ENCODE assay signal across 9 mouse cellular contexts in genomic region chr9:123150241-123151020, GRCm38 (mm10). TPM values are rescaled to one million over a fixed set of nuclear protein-coding genes. Genes with fewer than 3 reads are reported as not detected.
DNase-seq lines count a peak whose midpoint lies in the region; ATAC-seq and TF ChIP-seq lines count a peak whose summit lies in the region.
"Had no signal": no experiment of that assay in that cellular context is flagged by ENCODE, and none has a peak within 500 bp of the region (broad histone marks: within the 10 kb centered on the region; RNA-seq: fewer than 3 reads in every experiment).

TSS of gene Clec3b (plus strand) at chr9:123150946.

- no peaks in the 10 kb centered on the region for H3K36me3 ChIP-seq in small intestine, adult 2 months (ENCODE audit: control insufficient read depth, insufficient read depth, low read length)
- no peaks in the 10 kb centered on the region; the same call in 1 of the 2 replicates for H3K36me3 ChIP-seq in forebrain, postnatal 0 days (ENCODE audit: insufficient read depth)
- H3K36me3 ChIP-seq in hindbrain, embryonic 13.5 days, result peaks cover 5% of the 10 kb centered on the region; the same call in 1 of the 2 replicates

- peak within 1 kb of the TSS; percentile 35 for H3K27ac ChIP-seq in small intestine, adult 2 months (ENCODE audit: insufficient read depth, low read depth, low read length)
- H3K27ac ChIP-seq in forebrain, postnatal 0 days (ENCODE audit: low read depth, low read length), result no peak within 1 kb of the TSS
- no peak within 1 kb of the TSS for H3K27ac ChIP-seq in hindbrain, embryonic 13.5 days
- H3K27ac ChIP-seq: macrophage had no signal

- H3K4me2 ChIP-seq in forebrain, postnatal 0 days (ENCODE audit: low read depth), result no peak within 1 kb of the TSS
- no peak within 1 kb of the TSS for H3K4me2 ChIP-seq in hindbrain, embryonic 13.5 days

- no peak within 1 kb of the TSS for H3K9ac ChIP-seq in forebrain, postnatal 0 days
- H3K9ac ChIP-seq in hindbrain, embryonic 13.5 days, result no peak within 1 kb of the TSS

- H3K4me1 ChIP-seq in small intestine, adult 2 months (ENCODE audit: control insufficient read depth, insufficient read depth, insufficient read length, low read length), result peaks cover 7% of the 10 kb centered on the region; the same call in 1 of the 2 replicates
- H3K4me1 ChIP-seq in forebrain, postnatal 0 days (ENCODE audit: insufficient read depth), result no peaks in the 10 kb centered on the region
- H3K4me1 ChIP-seq in hindbrain, embryonic 13.5 days (replicated peaks), result no peaks in the 10 kb centered on the region

- H3K4me3 ChIP-seq in small intestine, adult 2 months (ENCODE audit: low read depth, low read length), result peak within 1 kb of the TSS; percentile 11; the same call in 1 of the 2 replicates
- no peak within 1 kb of the TSS for H3K4me3 ChIP-seq in forebrain, postnatal 0 days (ENCODE audit: low read depth, low read length)
- H3K4me3 ChIP-seq in hindbrain, embryonic 13.5 days, result no peak within 1 kb of the TSS

- no peak for TF ChIP-seq POLR2A in small intestine, adult 2 months (IDR thresholded peaks at IDR 0.05; ENCODE audit: low read depth, low read length)

- WGBS in small intestine, adult 2 months, result 91% methylated on average over 5 of the region's 5 CpGs
- 75% methylated on average over 5 of the region's 5 CpGs for WGBS in forebrain, postnatal 0 days
- WGBS in hindbrain, embryonic 13.5 days, result 87% methylated on average over 5 of the region's 5 CpGs

- no peaks in the 10 kb centered on the region for H3K9me3 ChIP-seq in forebrain, postnatal 0 days (ENCODE audit: low read length)
- 0 out of 2 replicates have a peak, but pooled peaks cover 4% of the 10 kb centered on the region for H3K9me3 ChIP-seq in hindbrain, embryonic 13.5 days

- H3K27me3 ChIP-seq in small intestine, adult 2 months (ENCODE audit: control insufficient read depth, insufficient read depth, low read length), result no peaks in the 10 kb centered on the region
- H3K27me3 ChIP-seq in forebrain, postnatal 0 days (ENCODE audit: insufficient read depth, low read length), result no peaks in the 10 kb centered on the region
- no peaks in the 10 kb centered on the region for H3K27me3 ChIP-seq in hindbrain, embryonic 13.5 days

- ATAC-seq in forebrain, postnatal 0 days, result no peak
- ATAC-seq in hindbrain, embryonic 13.5 days (ENCODE audit: low FRiP score), result no peak

- TF ChIP-seq CTCF in small intestine, adult 2 months (IDR thresholded peaks at IDR 0.05; ENCODE audit: extremely low read depth, insufficient read length, insufficient replicate concordance, low read depth, low read length), result no peak
- TF ChIP-seq CTCF in forebrain, postnatal 0 days (IDR thresholded peaks at IDR 0.05; ENCODE audit: low read depth), result no peak

- DNase-seq in right cerebral cortex, postnatal 10 days (ENCODE audit: low spot score in 2 of 2), result peak; percentile 53 to 60
- DNase-seq in right cerebral cortex, postnatal 36 days (ENCODE audit: low spot score in 2 of 2), result no peak
- DNase-seq in gastrocnemius, adult 18-20 months (ENCODE audit: low spot score), result peak; percentile 71
- peak; percentile 50 to 61 for DNase-seq in kidney, postnatal 25 days
- no peak for DNase-seq in forebrain, postnatal 0 days
- no peak for DNase-seq in spleen, adult 12 weeks (ENCODE audit: low spot score)

RNA-seq across cellular contexts. Expression of gene Clec3b, which starts in this region (rescaled TPM):
- total RNA-seq in gastrocnemius, adult 18-20 months (2021), result 10 to 100 TPM; 39.9 to 42.7 TPM
- 34.7 and 37.4 TPM in 2 replicates for polyA plus RNA-seq in small intestine, adult 2 months (2012; rRNA removed)
- 1.8 and 3.9 TPM in 2 replicates for total RNA-seq in forebrain, postnatal 0 days (2014; rRNA removed)
- polyA plus RNA-seq in forebrain, postnatal 0 days (2015; fragmentation: Nextera tagmentation; extraction: Ambion mirVana), result 1.6 TPM in 2 replicates
- polyA plus RNA-seq in hindbrain, embryonic 13.5 days (2015; fragmentation: Nextera tagmentation; extraction: Ambion mirVana), result 0.62 and 0.93 TPM in 2 replicates
- polyA plus RNA-seq: macrophage had no signal

Comparison
In these comparisons a context has a peak if more than half of its experiments do, and no peak if none do; other contexts are left out.
1. RNA of gene Clec3b (polyA plus RNA-seq): 34.7 to 37.4 TPM in small intestine, adult 2 months; 1.6 TPM in forebrain, postnatal 0 days and 0.62 to 0.93 TPM in hindbrain, embryonic 13.5 days; every median in the first group is over 10 times any median in the second.
2. DNase-seq: peak in right cerebral cortex, postnatal 10 days (2 of 2), gastrocnemius, adult 18-20 months (single experiment) and kidney, postnatal 25 days (2 of 2); none in right cerebral cortex, postnatal 36 days (0 of 2), forebrain, postnatal 0 days (single experiment) and spleen, adult 12 weeks (single experiment).